Mouse (Mus musculus): ENCODE measurements around the gene Serpinb6c. TPM values are rescaled to one million over a fixed set of nuclear protein-coding genes. Genes with fewer than 3 reads are reported as not detected.
"Not testable (repeated sequence)": the region's sequence is repeated elsewhere in the genome, so short reads cannot be mapped to it uniquely, and the experiment has no call there.

The Serpinb6c gene
- polyA plus RNA-seq (2015; fragmentation: Nextera tagmentation; extraction: Ambion mirVana), result 0.09 TPM in 1 of 2 replicates, not detected in the other

DNA sequence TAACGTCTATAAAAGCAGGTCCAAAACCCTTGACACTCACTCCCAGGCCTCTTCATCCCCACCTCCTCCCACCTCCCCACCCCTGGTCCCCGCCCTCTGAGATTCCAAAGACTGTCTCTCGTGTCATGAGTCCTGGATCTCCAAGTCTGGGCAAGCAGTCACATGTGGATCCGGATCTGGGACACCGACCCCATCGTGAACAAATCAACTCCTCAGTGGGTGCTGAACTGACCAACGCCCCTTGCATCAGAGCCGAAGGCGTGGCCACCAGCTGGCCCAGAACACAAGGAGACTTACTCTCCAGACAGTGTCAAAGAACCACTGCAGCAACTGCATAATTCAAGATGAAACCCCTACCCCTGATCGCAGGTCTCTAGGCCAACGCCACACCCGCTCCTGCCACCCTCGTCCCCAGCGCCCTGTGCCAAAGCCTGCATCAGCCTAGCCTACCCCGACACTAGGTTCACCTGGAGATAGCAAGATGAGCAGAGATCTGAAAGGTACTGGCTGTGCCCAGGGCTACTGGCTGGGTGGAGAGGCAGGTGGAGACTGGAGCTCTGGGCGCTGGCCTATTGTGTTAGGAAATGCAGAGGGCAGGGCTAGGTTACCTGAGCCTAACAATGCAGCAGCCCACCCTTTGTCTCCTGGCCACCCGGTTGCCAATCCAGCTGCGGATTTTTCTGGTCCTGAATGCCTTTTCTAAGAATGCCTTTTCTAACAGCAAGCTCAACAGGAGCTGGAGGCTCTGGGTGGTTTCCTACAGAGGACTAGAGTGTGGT is at the start of gene Serpinb6c:
Serpinb6c (minus strand) TSS at position 533 of the 779 bp plus-strand sequence.
- no peaks in the 10 kb centered on the region for H3K9me3 ChIP-seq (ENCODE audit: control insufficient read depth)
- H3K27ac ChIP-seq (ENCODE audit: low read depth, low read length), result no peak within 1 kb of the TSS
- no peaks in the 10 kb centered on the region for H3K4me1 ChIP-seq (replicated peaks; ENCODE audit: control insufficient read depth, insufficient read depth, low read length)
- no peaks in the 10 kb centered on the region for H3K36me3 ChIP-seq (ENCODE audit: control insufficient read depth, insufficient read depth)
- 0 out of 2 replicates have a peak, but pooled peaks have one; percentile 13 for ATAC-seq
- H3K4me2 ChIP-seq (replicated peaks; ENCODE audit: low read depth), result no peak within 1 kb of the TSS
- TF ChIP-seq CTCF (IDR thresholded peaks at IDR 0.05; ENCODE audit: low read depth), result no peak
- WGBS, result 70% methylated on average over 18 of the region's 18 CpGs
- H3K9ac ChIP-seq (ENCODE audit: low read depth, low read length), result no peak within 1 kb of the TSS
- H3K27me3 ChIP-seq (replicated peaks; ENCODE audit: control insufficient read depth, insufficient read depth, low read length), result no peaks in the 10 kb centered on the region
- H3K4me3 ChIP-seq (ENCODE audit: low read depth, low read length), result no peak within 1 kb of the TSS

DNA sequence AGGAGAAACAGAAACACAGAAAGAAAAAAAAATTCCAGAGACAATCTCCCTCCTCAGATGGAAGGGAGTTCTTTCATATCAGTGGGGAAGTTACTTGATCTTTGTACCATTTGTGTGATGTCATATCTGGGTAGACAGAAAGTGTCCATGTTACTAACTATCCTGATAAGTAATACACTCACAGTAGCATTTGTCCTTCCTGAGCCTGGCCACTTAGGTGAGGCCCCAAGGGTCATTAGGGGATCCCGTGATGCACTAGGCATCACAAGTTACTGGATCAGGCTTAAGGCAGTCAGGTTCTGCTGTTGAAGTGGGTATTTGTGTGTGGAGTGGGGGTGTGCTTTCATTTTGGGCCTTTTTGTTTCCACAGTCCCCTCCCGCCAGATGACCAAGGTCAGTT is 47.4 kb upstream of the Serpinb6c start:
- Histone ChIP-seq H3K36me3 (ENCODE audit: control insufficient read depth, insufficient read depth) (no peaks in the 10 kb centered on the region), H3K9ac (ENCODE audit: low read depth, low read length) (no peak overlapping the region), H3K4me1 (replicated peaks; ENCODE audit: control insufficient read depth, insufficient read depth, low read length) (no peaks in the 10 kb centered on the region), H3K27me3 (replicated peaks; ENCODE audit: control insufficient read depth, insufficient read depth, low read length) (no peaks in the 10 kb centered on the region), H3K9me3 (ENCODE audit: control insufficient read depth) (no peaks in the 10 kb centered on the region), H3K4me3 (ENCODE audit: low read depth, low read length) (no peak overlapping the region), H3K27ac (ENCODE audit: low read depth, low read length) (peak overlapping the region; percentile 82), H3K4me2 (replicated peaks; ENCODE audit: low read depth) (no peak overlapping the region)
- peak; percentile 78 for ATAC-seq
- TF ChIP-seq CTCF (IDR thresholded peaks at IDR 0.05; ENCODE audit: low read depth), result no peak
- WGBS, result 66% methylated on average over 2 of the region's 2 CpGs

DNA sequence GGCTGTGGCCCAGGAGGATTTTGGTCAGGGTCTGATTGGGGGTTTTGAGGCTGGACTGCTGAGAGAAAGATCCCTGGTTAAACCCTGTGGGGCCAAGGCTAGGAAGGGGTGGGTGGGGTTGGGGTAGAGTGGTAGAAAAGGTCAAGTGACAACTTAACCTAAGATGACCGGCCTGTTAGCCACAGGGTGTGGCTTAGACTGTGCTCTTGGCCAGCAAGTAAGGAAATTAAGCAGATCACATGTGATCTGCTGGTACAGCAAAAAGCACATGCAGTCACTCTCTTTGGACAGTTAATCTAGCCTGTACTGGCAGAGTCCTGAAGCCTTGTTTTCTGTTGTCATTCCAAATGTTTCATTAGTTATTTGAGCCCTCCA is 46.6 kb upstream of the Serpinb6c start:
- TF ChIP-seq CTCF (IDR thresholded peaks at IDR 0.05; ENCODE audit: low read depth), result no peak
- H3K4me3 ChIP-seq (ENCODE audit: low read depth, low read length), result no peak overlapping the region
- no peaks in the 10 kb centered on the region for H3K9me3 ChIP-seq (ENCODE audit: control insufficient read depth)
- H3K4me2 ChIP-seq (replicated peaks; ENCODE audit: low read depth), result no peak overlapping the region
- H3K36me3 ChIP-seq (ENCODE audit: control insufficient read depth, insufficient read depth), result no peaks in the 10 kb centered on the region
- WGBS, result 50% methylated on average over 1 of the region's 1 CpGs
- peak overlapping the region; percentile 50 for H3K27ac ChIP-seq (ENCODE audit: low read depth, low read length)
- H3K4me1 ChIP-seq (replicated peaks; ENCODE audit: control insufficient read depth, insufficient read depth, low read length), result no peaks in the 10 kb centered on the region
- peak; percentile 19; the same call in 1 of the 2 replicates for ATAC-seq
- H3K9ac ChIP-seq (ENCODE audit: low read depth, low read length), result no peak overlapping the region
- H3K27me3 ChIP-seq (replicated peaks; ENCODE audit: control insufficient read depth, insufficient read depth, low read length), result no peaks in the 10 kb centered on the region

DNA sequence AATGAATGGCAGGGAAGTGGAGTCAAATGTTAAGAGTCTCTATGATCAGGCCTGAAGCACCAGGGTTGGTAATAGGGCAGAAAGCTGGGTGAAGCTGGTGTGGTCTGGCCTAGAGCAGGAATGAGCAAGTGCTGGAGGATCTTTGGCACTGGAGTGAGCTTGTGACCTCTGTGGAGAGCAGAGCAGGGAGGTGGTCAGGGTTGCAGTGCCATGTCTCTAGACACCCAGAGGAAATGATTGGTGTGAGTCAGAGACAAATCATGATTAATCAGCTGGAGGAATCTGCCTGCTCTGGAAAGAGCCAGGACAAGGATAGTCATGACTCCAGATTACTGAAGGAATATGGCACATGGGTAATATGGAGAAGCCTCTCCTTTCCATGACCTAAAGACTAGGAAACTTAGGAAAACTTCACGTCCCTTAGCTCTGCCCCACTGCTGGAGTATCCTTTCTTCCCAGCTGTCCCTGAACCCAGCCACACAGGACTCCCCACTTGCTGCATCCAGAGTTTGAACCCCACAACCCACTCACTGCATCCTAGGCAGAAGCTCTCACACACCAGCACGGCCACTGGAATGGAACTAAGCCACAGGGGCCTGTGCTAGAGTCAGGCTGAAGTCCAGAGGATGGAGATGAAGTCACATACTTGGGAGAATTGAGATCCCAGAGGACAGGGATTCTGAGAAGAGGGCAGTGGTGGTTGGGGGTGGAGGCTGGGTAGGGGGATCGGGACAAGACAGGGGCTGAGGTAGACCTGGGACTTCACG is 46.0 kb upstream of the Serpinb6c start:
- TF ChIP-seq CTCF (IDR thresholded peaks at IDR 0.05; ENCODE audit: low read depth), result no peak
- Histone ChIP-seq H3K36me3 (ENCODE audit: control insufficient read depth, insufficient read depth) (no peaks in the 10 kb centered on the region), H3K4me3 (ENCODE audit: low read depth, low read length) (no peak overlapping the region), H3K4me1 (replicated peaks; ENCODE audit: control insufficient read depth, insufficient read depth, low read length) (no peaks in the 10 kb centered on the region), H3K27me3 (replicated peaks; ENCODE audit: control insufficient read depth, insufficient read depth, low read length) (no peaks in the 10 kb centered on the region), H3K9ac (ENCODE audit: low read depth, low read length) (no peak overlapping the region), H3K27ac (ENCODE audit: low read depth, low read length) (peak overlapping the region; percentile 50), H3K4me2 (replicated peaks; ENCODE audit: low read depth) (no peak overlapping the region), H3K9me3 (ENCODE audit: control insufficient read depth) (no peaks in the 10 kb centered on the region)
- no peak for ATAC-seq
- WGBS, result 93% methylated on average over 4 of the region's 4 CpGs

DNA sequence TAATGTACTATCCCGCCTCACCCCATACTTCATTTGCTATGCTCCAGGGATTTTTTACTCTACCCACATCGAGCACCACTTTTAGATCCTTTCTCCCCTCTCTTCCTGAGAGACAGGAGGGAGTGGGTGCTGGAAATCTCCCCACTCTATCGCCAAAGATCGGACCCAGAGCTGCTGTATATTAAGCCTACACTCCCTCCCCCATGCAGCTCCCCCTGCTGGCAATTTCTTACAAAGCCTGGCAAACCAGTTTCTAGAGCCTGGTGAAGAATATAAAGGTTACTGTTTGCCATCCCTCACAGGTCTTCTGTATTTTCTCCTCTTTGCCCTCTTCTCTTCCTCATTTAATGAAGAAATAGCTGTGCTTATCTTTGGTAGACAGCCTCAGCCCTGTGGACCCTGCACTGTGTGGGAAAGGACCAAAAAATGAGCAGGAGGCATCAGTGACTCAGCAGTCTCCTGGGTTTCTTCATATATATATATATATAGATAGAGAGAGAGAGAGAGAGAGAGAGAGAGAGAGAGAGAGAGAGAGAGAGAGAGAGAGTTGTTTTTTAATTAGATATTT is 36.8 kb upstream of the Serpinb6c start:
- Histone ChIP-seq H3K27ac (ENCODE audit: low read depth, low read length) (no peak overlapping the region), H3K4me1 (replicated peaks; ENCODE audit: control insufficient read depth, insufficient read depth, low read length) (no peaks in the 10 kb centered on the region), H3K36me3 (ENCODE audit: control insufficient read depth, insufficient read depth) (no peaks in the 10 kb centered on the region), H3K9me3 (ENCODE audit: control insufficient read depth) (no peaks in the 10 kb centered on the region), H3K4me3 (ENCODE audit: low read depth, low read length) (no peak overlapping the region), H3K27me3 (replicated peaks; ENCODE audit: control insufficient read depth, insufficient read depth, low read length) (no peaks in the 10 kb centered on the region), H3K4me2 (replicated peaks; ENCODE audit: low read depth) (no peak overlapping the region), H3K9ac (ENCODE audit: low read depth, low read length) (no peak overlapping the region)
- WGBS, result 47% methylated on average over 4 of the region's 4 CpGs
- peak; percentile 72 for TF ChIP-seq CTCF (IDR thresholded peaks at IDR 0.05; ENCODE audit: low read depth)
- 0 out of 2 replicates have a peak, but pooled peaks have one; percentile 57 for ATAC-seq

DNA sequence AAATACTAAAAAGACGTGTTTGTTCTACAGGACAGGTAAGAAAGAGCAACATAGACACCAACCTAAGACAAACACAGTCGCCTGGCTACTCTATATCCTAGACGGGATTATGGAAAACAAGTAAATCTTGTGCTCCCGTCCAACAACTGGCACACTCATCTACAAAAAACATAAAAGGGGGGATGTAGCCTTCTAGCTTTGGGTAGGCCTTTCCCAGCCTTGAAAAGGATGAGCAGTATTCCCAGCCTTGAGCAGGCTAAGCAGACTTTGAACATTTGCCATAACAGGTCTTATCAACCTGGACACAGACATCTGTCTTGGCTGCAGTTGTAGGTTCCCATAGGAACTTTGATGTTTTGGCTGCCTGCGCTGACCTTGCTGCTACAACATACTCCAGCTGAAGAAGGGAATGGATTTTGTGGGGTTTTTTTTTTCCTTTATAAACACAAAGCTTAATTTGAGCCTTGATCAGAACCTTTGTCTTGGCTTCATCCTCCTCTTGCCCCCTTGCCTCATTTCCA is 35.8 kb upstream of the Serpinb6c start:
- Histone ChIP-seq H3K4me2 (replicated peaks; ENCODE audit: low read depth) (no peak overlapping the region), H3K9ac (ENCODE audit: low read depth, low read length) (no peak overlapping the region), H3K4me3 (ENCODE audit: low read depth, low read length) (no peak overlapping the region), H3K27ac (ENCODE audit: low read depth, low read length) (no peak overlapping the region), H3K27me3 (replicated peaks; ENCODE audit: control insufficient read depth, insufficient read depth, low read length) (no peaks in the 10 kb centered on the region), H3K4me1 (replicated peaks; ENCODE audit: control insufficient read depth, insufficient read depth, low read length) (no peaks in the 10 kb centered on the region), H3K9me3 (ENCODE audit: control insufficient read depth) (no peaks in the 10 kb centered on the region), H3K36me3 (ENCODE audit: control insufficient read depth, insufficient read depth) (no peaks in the 10 kb centered on the region)
- ATAC-seq, result no peak
- WGBS, result 87% methylated on average over 5 of the region's 5 CpGs
- TF ChIP-seq CTCF (IDR thresholded peaks at IDR 0.05; ENCODE audit: low read depth), result no peak

DNA sequence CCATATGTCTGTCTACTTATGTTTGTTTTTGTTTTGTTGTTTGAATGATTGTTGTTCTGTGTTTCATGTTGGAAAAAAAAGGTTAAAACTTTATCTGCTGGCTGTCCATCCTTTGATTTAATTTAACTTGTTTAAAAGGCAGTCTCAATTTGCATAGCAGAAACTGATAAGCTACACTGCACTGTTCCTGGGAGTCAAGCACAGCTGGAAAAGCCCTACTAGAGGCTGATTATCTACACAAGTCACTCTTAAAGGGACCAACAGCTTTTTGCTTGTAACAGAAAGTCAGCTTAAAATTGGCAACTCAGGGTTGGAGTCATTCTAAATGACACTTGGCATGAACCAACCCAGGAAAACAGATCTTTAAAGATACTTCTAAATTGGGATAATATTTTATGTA is 32.1 kb upstream of the Serpinb6c start:
- ATAC-seq; H3K4me2 ChIP-seq (replicated peaks; ENCODE audit: low read depth); H3K27ac ChIP-seq (ENCODE audit: low read depth, low read length); H3K27me3 ChIP-seq (replicated peaks; ENCODE audit: control insufficient read depth, insufficient read depth, low read length); H3K4me3 ChIP-seq (ENCODE audit: low read depth, low read length); H3K36me3 ChIP-seq (ENCODE audit: control insufficient read depth, insufficient read depth); H3K4me1 ChIP-seq (replicated peaks; ENCODE audit: control insufficient read depth, insufficient read depth, low read length); H3K9me3 ChIP-seq (ENCODE audit: control insufficient read depth); H3K9ac ChIP-seq (ENCODE audit: low read depth, low read length): not testable (repeated sequence)

Measured in intestine, postnatal 0 days (tissue).